Mouse (Mus musculus) 3T3-L1 (cell line): ENCODE measurements at regions not wholly inside any gene's neighbourhood (a gene's known extent, or its start where the extent isn't known, plus 50 kb on each side); places are given as distances from the start of the nearest gene placed in this dataset.
"Not testable (repeated sequence)": the region's sequence is repeated elsewhere in the genome, so short reads cannot be mapped to it uniquely, and the experiment has no call there.

Experiments
- DNase-seq: peaks from one replicate; pipeline ENCODE4 v3.0.0-alpha.2; 2015; ENCODE audit warnings: low read depth, low spot score

- DNase-seq: no peak
Observed at GRCm38 (mm10) chr16:55758707-55759067, 80.0 kb downstream of the Nfkbiz start.

- DNase-seq: peak; percentile 36
Observed at GRCm38 (mm10) chr16:55757952-55758706, 80.6 kb downstream of the Nfkbiz start.

DNA sequence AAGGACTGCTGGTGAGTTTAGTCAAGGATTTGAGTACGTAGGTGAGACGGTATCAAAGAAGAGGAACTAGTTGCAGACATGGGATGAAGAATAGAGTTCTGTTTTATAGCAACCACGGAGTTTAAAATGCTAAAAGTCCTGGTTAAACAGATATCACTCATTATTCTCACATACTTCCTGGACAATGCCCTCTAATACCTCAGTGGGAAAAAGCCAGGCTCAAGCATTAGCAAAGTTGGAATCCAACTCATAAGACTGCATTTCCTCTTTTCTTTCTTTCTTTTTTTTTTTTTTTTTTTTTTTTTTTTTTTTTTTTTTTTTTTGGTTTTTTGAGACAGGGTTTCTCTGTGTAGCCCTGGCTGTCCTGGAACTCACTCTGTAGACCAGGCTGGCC is 81.3 kb downstream of the Nfkbiz start:
- DNase-seq: not testable (repeated sequence)

GRCm38 (mm10) chr16:55756764-55757421 is 81.8 kb downstream of the Nfkbiz start:
- no peak for DNase-seq

GRCm38 (mm10) chr16:55755309-55755832 is 83.3 kb downstream of the Nfkbiz start:
- no peak for DNase-seq

DNA sequence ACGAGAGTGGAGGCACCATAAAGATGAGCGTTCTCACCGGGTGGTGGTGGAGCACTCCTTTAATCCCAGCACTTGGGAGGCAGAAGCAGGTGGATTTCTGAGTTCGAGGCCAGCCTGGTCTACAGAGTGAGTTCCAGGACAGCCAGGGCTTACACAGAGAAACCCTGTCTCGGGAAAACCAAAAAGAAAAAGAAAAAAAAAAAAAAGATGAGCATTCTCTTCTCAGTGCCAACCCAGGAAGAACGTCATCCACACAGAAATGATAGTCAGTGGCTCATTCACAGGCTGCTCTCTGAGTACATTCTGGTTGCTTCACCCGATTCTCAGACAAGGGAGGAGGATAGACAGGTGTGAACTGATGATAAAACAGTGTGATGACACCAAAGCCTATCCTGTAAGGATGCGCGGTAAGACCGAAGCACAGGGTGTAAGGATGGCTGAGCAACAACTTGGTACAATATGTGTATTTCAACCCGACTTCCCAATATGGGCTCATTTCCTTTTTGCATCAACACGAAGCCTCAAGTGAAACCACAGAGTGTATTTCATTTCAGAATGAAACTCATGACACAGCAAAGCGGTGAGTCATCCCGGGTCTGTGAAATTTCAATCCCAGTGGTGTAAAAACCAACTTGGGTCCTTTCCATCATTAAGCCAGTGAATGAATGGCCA is 84.5 kb downstream of the Nfkbiz start:
- peak; percentile 96 for DNase-seq

- DNase-seq: no peak
Observed at GRCm38 (mm10) chr16:55753380-55753779, 85.3 kb downstream of the Nfkbiz start.

DNA sequence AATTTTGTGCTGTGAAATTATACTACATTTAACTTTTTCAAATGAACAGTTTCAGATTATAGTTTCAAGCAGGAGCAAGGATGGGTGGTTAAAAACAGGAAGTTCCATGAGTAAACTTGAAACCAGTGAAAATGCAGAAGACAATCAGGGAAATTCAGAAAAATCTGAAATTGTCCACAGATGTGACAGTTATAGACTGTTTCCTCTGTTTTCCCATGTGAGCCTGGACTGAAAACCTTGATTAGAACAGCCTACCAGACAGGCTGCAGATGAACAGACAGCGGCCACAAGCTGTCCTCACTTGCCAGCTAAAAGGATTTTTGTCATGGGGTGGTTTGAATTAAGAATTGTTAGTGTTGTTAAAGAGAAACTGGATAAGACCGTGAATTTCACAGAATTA is 91.4 kb downstream of the Nfkbiz start:
- DNase-seq: no peak

GRCm38 (mm10) chr16:55746159-55746558 is 92.5 kb downstream of the Nfkbiz start:
- no peak for DNase-seq

GRCm38 (mm10) chr16:55745094-55745493 is 93.6 kb downstream of the Nfkbiz start:
- no peak for DNase-seq

DNA sequence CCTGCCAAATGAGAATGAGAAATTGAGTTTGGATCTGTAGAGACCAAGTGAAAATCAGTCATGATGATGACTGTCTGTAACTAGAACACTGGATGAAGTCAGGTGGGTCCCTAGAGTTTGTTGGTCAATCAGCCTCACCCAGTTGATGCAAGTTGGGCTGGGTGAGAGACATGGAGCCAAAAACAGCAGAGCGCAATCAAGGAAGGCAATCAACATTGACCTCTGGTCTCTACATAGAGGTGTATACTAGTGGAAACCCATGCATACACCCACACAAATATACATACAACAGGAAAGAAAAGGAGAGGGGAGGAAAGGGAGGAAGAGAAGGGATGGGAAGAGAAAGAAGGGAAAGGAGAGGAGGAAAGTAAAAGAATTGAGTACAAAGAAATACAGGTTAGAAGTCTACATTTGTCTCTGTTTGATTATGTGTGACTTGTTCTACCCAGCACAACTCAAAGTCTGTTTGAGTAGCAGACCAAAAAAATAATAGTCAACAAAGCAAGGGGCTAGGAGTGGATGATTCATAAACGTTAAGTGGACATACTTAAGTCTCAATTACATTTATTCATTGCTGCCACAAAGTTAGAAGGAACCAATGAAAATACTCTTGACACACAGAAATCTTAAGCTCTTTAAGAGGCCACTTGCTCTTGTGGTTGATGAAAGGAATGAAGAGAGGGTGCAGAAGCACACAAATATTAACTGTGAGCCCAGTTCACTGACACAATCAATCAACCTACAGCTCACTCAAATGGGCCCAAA is 97.4 kb downstream of the Nfkbiz start:
- DNase-seq: no peak

GRCm38 (mm10) chr16:55738741-55739140 is 100.0 kb downstream of the Nfkbiz start:
- DNase-seq: no peak

GRCm38 (mm10) chr16:55735476-55735968 is 103.2 kb downstream of the Nfkbiz start:
- DNase-seq: no peak

DNA sequence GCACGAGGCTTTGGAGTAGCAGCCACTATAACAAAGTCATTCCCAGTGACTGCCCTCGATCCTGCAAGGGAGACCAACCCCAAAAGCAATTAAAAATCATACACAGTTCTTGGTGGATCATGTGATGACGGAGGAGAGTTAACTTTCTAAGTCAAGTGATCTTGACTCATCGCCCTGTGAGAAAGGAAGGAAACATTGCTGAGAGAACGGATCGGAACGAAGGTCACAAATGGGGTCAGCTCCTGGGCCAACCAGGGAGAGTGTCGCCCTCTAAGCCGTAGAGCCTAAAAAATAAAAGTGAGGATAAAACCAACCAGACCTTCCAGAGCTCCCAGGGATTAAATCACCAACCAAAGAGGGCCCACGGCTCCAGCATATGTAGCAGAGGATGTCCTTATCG is 104.4 kb downstream of the Nfkbiz start:
- peak; percentile 42 for DNase-seq

DNA sequence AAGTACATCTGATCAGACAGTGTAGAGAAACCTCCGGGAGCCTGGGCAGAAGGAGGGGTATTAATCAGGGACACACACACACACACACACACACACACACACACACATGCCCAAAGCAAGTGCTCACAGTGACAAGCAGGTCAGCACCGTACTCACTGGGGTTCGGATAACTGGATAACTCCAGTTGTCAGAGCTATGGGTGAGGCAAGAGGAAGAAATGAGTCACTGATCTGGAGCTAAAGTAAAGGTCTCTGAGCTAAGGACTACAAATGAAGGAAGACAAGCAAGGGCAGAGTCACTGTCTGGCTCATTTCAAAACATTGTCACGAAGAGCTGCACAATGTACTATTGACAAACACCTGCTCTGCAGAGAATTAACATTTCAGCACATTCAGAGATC is 104.9 kb downstream of the Nfkbiz start:
- peak; percentile 85 for DNase-seq

DNA sequence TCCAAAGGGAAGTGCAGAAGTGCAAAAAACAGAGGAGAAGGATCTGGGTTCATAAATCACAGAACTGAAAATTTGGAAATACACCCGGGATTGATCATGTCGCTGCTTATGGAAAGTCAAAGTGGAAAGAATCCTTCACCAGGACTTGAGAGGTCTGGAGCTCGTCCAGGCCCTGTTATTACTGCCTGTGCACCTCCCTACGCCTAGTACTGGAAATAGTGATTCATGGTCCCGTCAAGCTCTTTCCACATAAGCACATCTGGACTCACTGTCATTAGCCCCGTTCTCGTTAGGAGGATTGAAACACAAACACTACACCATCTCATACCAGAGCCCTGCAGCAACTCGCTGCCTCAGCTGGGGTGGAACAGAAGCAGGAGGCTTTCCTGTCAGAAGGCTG is 107.7 kb downstream of the Nfkbiz start:
- DNase-seq: peak; percentile 97

DNA sequence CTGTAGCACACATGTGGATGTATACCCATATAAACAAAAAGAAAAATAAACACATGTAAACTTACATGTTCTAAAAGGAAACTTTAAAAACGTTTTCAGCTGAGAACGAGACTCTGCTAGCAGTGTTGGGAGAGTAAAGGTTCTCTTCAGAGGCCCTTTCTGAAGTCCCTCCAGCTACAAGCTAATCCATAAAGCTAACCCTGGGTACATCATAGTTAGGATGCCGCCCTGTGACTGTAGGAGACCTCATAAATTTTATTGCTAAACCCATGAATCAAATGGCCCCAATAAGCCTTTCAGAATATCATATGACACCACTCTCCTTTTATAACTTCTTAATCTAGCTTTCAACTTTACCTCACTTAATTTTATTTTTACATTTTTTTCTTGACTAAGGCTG is 112.2 kb downstream of the Nfkbiz start:
- no peak for DNase-seq

- DNase-seq: no peak
Observed at GRCm38 (mm10) chr16:55720430-55720829, 118.3 kb downstream of the Nfkbiz start.

DNA sequence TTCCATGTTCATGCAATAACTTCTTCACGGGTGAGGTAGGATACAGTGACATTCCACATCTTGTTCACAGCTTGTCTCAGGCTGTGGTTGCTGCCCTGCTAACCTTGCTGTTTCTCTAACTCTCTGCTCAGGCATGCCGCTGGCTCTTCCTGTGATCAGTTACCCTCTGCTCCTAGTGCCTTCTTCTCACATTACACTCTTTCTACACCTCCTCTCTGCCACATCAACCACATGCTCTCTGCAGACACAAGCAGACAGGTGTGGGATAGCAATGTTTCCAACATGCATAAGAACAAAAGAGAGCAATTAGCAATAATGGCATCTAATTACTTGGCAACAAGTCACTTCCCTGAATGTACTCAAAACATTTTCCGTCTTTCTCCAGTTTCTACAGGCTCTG is 128.7 kb downstream of the Nfkbiz start:
- DNase-seq: no peak

GRCm38 (mm10) chr16:55706502-55706901 is 132.2 kb downstream of the Nfkbiz start:
- no peak for DNase-seq

DNA sequence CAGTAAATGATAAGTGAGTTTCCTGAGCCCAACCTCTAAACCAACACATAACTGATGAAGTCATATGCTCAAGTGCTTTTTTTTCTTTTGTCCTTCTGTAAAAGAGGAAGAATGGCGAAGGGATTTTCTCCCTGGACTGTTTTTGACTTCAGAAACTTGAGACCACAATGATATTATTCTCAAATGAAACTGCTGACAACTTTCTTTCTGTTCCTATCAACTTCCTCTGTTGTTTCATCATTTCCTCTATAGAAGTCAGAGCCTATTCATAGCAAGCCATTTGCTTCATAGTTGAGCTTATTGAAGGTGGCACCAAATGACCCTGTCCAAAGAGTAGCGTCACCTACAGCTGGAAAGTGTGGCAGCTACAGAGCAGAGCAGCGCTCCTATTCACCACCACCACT is 140.2 kb downstream of the Nfkbiz start:
- no peak for DNase-seq

DNA sequence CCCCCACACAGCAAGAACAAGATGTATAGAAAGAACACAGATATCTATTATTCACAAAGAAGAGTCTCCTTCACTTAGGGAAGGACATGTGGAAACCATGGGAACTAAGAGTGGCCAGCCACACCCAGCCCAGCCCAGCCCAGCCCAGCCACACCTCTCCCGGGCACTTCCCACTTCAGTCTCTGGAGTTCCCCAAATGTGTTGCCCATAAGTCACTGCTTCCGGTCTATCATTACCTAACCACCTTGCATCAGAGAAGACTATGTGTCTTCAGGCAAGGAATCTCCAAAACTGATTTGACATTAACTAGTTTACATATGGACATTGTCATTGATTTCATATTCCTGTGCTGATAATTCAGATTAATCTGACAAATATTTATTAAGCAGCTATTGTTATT is 147.6 kb downstream of the Nfkbiz start:
- peak; percentile 13 for DNase-seq
